Mouse (Mus musculus): ENCODE data around the gene Dlx6.

The Dlx6 gene

DNA sequence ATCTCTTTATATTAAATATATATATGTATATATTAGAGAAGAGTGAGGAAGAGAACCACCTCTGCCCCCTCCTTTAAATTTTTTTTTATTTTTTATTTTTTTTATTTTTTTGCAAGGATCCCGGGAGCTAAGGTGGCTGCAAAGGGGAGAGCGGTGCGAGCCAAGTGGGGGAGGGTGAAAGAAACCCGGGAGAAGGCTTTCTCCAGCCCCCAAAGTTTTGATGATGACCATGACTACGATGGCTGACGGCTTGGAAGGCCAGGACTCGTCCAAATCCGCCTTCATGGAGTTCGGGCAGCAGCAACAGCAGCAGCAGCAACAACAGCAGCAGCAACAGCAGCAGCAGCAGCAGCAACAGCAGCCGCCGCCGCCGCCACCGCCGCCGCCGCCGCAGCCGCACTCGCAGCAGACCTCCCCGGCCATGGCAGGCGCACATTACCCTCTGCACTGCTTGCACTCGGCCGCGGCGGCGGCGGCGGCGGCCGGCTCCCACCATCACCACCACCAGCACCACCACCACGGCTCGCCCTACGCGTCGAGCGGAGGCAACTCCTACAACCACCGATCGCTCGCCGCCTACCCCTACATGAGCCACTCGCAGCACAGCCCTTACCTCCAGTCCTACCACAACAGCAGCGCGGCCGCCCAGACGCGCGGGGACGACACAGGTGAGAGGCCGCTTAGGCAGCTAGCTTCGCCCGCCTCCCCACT is at the start of gene Dlx6:
Gene Dlx6 (plus strand): TSS at position 175 of the 711 bp plus-strand sequence.
- DNase-seq (ENCODE audit: low spot score): no peak

DNA sequence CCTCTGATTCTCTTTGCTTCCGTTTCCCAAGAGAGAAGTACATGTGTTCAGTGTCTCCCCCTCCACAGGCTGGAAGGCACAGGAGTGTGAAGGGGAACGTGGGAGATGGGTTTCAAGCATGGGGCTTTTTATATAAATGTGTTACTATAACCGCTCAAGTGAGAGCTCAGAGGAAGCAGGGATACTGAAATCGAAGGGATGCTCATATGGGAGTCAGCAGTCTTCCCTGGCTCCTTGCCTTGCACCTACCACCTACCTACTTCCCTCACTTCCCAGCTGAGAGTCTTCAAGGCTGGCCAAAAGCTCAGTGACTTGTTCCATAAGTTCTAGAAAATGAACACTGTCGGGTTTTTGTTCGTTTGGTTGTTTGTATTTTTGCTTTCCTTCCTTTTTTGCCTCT is 46.3 kb upstream of the Dlx6 start:
- DNase-seq (ENCODE audit: low spot score): peak; percentile 35

DNA sequence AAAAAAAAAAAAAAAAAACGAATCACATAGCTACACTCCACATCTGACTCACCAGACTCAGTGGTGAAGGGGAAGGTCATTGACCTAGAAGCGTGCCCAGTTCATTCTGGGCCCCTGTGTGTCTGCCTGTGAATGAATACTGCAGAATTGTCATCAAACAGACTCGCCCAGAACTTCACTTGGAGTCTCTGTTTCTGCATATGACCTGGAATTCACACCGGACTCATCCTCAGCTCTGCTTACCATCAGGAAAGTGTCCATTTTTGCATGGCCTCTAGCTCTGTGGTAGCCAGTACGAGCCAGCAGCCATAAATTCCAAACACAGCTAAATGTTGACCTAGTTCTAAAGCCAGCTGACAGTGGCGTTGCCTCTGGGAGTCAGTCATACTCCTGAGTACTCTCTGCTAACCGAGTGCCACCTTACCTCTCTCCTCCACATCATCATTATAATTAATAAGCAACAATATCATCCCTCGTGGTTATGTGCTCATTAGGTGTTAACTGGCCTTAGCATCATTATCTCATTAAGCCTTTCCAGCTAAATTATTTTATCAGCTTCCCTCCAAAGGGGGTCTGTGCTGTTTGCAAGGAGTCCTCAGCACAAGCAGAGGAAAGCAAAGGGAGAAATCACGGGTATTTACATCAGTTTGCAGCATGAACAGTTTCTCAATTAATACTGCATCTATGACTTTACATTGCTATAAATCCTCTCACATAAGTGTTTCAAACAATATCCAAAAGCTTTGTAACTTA is 44.9 kb upstream of the Dlx6 start:
- DNase-seq (ENCODE audit: low spot score): no peak

- DNase-seq (ENCODE audit: low spot score): no peak
Measured at GRCm38 (mm10) chr6:6819134-6819533, 44.0 kb upstream of the Dlx6 start.

- DNase-seq (ENCODE audit: low spot score): no peak
Measured at GRCm38 (mm10) chr6:6825313-6825712, 37.8 kb upstream of the Dlx6 start.

GRCm38 (mm10) chr6:6826861-6827260 is 36.3 kb upstream of the Dlx6 start:
- no peak for DNase-seq (ENCODE audit: low spot score)

DNA sequence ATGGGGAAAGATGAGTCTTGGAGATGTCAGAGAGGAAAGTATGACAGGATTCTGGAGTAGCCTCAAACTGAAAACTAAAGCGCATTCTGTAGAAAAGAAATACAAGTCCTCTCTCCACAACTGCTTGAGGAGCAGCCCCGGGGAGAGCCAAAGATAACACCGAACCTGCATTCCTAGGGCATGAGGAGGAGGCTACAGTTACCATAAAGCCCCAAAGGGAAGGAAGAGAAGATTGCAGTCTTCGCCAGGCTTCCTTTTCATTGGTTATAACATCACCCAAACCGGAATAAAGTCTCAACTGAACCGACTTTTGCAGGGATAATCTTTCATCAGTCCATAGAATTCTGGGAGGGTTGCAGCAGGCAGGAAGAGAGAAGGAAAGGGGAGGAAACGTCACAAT is 32.7 kb upstream of the Dlx6 start:
- DNase-seq (ENCODE audit: low spot score): no peak

DNA sequence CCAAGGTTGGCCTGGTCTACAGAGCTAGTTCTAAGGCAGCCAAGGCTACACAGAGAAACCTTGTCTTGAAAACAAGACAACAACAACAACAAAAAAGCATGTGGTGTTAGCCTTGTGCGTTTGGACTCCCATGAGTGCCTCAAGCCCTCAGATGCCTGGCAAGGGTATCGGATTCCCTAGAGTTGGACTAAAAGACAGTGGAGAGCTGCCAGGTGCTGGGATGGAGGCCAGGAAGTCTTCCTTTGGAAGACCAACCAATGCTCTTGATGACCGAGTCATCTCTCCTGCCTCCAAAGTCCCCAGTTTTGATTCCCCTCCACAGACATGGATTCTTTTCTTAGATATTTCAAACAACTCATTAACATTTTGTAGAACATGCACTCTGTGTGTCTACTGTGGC is 29.8 kb upstream of the Dlx6 start:
- DNase-seq (ENCODE audit: low spot score): no peak

- no peak for DNase-seq (ENCODE audit: low spot score)
Measured at GRCm38 (mm10) chr6:6848541-6848940, 14.6 kb upstream of the Dlx6 start.

DNA sequence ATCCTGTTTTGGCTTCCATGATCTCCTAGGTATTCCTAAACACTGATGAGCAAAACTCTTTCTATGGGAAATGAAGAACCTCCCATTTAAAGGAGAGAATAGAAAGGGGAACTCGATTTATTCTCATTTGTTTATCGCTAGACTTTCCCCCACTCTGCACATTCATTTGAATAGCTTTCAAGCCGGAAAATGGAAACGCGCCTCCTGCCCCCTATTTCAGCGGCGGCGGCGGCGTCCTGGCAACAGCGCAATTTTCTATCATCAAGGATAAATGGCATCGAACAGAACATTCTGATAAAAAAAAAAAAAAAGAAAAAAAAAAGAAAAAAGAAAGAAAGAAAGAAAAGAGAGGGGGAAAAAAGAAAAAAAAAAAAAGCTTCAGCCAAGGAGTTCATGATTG is 13.4 kb upstream of the Dlx6 start:
- no peak for DNase-seq (ENCODE audit: low spot score)

DNA sequence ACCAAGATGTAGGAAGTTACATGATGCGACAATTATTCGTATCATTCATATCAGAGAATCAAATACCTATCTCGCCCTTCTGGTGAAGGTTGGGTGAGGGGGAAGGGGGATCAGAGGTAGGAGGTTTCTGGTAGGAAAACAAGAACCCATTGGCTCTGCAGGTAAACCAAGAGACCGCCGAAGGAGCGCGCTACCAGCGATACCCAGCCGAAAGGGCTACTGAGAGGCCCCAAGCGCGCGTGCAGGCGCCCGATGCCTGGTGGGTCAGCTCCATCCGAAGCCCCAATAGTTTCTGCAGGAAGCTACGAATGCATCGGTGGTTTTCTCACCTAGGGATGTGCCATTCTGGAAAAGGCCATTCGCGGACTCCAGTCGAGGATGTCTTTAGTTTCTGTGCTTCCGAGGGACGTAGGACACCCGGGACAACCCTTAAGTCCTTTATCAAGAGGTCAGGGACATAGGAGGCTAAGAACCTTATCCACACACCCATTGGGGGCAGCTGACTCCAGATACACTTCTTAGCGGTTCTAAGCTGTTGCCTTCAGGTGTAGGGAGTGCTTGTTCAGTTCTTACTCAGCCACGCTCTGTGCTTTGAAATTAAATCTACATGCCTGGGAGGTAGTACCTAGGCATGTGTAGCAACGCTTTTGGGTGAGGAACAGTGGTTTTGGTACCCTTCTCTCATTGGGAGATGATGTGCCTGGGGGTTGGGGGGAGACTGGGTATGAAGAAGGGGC is 12.6 kb upstream of the Dlx6 start:
- DNase-seq (ENCODE audit: low spot score): no peak

GRCm38 (mm10) chr6:6851166-6851565 is 12.0 kb upstream of the Dlx6 start:
- no peak for DNase-seq (ENCODE audit: low spot score)

GRCm38 (mm10) chr6:6852944-6853343 is 10.2 kb upstream of the Dlx6 start:
- DNase-seq (ENCODE audit: low spot score): no peak

DNA sequence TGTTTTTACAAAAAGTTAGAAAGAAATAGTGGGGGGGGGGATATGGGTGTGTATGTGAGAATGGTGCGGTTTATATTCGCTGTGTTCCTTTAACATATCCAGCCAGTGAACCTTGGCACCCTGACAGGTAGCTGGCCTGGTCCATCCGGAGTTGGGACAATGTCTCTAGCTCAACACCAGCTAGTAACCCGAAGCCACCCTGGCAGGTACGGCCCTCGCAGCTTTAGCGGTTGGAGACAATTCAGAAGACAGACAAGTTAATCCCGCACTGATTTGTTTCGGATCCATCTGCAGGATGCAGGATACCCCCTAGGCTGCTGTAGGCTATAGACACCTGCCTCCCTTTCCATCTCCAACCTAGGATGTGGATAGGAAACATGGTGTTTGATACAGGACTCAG is 9.0 kb upstream of the Dlx6 start:
- no peak for DNase-seq (ENCODE audit: low spot score)

- DNase-seq (ENCODE audit: low spot score): no peak
Measured at GRCm38 (mm10) chr6:6854902-6855745, 8.0 kb upstream of the Dlx6 start.

DNA sequence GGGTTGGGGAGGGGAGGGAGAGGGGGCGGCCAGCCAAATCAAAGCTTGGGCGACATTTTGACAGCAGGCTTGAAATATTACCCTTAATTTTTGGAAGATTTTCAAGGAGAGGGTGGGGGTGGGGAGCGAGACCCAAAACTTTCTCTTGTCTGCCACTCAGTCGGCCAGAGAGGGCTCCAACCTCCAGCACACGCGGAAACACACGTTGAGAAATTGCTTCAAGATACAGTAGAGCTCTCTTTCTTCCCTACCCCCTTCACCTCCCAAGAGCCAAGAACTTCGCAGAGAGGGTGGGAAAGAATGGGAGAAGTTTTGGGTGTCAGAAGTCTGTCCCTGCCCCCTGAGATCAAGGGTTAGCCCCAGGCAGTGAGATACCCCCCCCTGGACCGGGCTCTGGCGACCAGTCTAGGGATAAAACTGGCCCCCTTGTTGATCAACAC is 7.4 kb upstream of the Dlx6 start:
- no peak for DNase-seq (ENCODE audit: low spot score)

GRCm38 (mm10) chr6:6856316-6856715 is 6.8 kb upstream of the Dlx6 start:
- DNase-seq (ENCODE audit: low spot score): no peak

GRCm38 (mm10) chr6:6856881-6857280 is 6.3 kb upstream of the Dlx6 start:
- DNase-seq (ENCODE audit: low spot score): no peak

GRCm38 (mm10) chr6:6857766-6858165 is 5.4 kb upstream of the Dlx6 start:
- no peak for DNase-seq (ENCODE audit: low spot score)

DNA sequence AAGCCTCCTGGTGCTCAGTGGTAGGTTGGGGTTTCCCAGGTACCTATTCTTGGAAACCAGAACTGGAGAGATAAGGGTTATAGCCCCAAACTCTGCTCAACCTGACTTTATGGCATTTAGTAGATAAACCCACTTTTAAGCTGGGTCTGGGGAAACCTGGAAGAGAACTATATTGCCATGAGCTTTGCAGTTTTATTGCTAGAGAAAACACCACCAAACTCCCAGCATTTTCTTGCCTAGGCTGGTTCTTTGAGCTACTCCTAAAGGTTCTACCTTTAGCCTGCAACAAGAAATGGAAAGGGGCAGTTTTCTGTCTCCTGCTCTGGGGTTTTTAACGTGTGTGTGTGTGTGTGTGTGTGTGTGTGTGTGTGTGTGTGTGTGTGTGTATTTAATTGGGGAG is 4.6 kb upstream of the Dlx6 start:
- DNase-seq (ENCODE audit: low spot score): no peak

DNA sequence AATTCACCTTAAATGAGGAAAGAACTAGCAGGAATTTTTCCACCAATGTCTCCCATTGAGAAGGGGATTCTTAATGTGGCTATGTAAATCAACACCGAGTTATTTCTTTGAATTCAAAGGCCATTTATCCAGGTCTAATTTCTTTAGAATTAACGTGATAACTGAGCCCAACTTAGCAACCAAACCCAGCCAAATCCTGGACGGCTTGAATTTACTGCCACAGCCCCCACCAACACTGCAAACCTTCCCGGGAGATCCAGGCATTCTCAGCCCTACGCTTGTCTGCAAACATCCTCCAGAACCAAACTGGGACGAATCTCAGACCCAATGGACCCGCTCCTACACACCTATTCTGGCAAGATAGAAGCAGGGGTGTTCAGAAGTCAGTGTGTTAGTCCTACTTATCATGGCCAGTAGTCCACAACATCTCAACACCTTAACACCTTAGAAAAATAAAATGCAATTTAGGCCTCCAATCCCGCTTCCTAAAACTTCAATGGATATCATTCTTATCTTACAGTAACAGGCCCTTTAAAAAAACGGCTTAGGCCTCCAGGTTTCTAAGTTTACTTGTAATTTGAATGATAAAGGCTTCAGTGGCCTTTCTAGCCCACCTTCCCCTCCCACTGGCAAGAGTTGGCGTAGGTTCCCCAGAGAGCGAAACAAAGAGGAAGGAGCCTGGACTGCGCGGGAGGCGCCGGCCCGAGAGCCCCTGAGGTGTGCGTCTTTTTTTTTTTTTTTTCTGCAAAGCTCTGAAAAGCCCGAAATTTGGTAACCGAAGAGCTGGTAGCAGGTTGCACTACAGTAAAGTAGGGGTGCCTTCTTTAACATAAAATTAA is 3.8 kb upstream of the Dlx6 start:
- no peak for DNase-seq (ENCODE audit: low spot score)
